Mouse (Mus musculus) ES-Bruce4 (cell line): ENCODE measurements at regions not wholly inside any gene's neighbourhood (a gene's known extent, or its start where the extent isn't known, plus 50 kb on each side); places are given as distances from the start of the nearest gene placed in this dataset.

Experiments
- CTCF ChIP-seq: IDR thresholded peaks from one replicate; pipeline ENCODE4 v1.8.1; 2011; ENCODE audit warnings: low read depth, low read length
- POLR2A ChIP-seq: IDR thresholded peaks from one replicate; pipeline ENCODE4 v1.8.1; 2011; ENCODE audit warnings: low read length; ENCODE audit not compliant: insufficient read depth

DNA sequence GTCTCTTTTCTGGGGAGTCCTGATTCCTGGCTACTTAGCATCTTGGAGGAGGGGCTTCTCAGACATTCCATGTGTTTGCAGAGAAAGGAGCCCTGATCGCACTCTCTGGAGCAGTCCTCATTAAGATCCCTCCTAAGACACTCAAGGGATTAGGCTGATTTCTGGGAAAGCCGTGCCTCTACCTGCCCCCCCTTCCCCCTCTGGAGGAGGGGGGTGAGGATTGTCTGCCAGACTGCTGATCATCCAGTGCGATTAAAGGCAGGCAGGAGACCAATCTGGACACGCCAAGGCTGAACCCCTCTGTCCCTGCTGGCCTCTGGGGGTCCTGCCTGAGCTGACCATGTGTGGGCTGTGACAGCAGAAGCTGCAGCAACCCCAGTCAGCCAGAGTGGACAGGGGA, 65.4 kb downstream of the Vegfa start:
- TF ChIP-seq POLR2A (no peak), CTCF (no peak)
